Mouse (Mus musculus) forebrain, embryonic 13.5 days (tissue): ENCODE measurements around the gene Amigo2. TPM values are rescaled to one million over a fixed set of nuclear protein-coding genes. Genes with fewer than 3 reads are reported as not detected.
A peak's percentile ranks its signal among the peaks of the same experiment; 100 is the strongest.

Experiments
- ATAC-seq: fragments of 200-750 bp; cut with Nextera tagmentation; 2 replicates; pipeline ENCODE4 v1.8.0; 2017
- H3K27ac ChIP-seq: fragments of 300-500 bp; sonication (generic); 2 replicates; pipeline ENCODE4 v1.5.1; 2015; ENCODE audit warnings: inconsistent platforms, mild to moderate bottlenecking, moderate library complexity
- H3K27me3 ChIP-seq: fragments of 300-500 bp; sonication (generic); 2 replicates; pipeline ENCODE4 v1.6.1; 2015; ENCODE audit warnings: mild to moderate bottlenecking, inconsistent platforms
- H3K36me3 ChIP-seq: fragments of 300-500 bp; sonication (generic); 2 replicates; pipeline ENCODE4 v1.6.1; 2015; ENCODE audit warnings: mild to moderate bottlenecking, inconsistent platforms; ENCODE audit not compliant: poor library complexity, severe bottlenecking
- H3K4me1 ChIP-seq: fragments of 300-500 bp; sonication (generic); 2 replicates; pipeline ENCODE4 v1.6.1; 2015; ENCODE audit warnings: inconsistent platforms
- H3K4me2 ChIP-seq: fragments of 300-500 bp; sonication (generic); 2 replicates; pipeline ENCODE4 v1.6.1; 2015; ENCODE audit warnings: inconsistent platforms, mild to moderate bottlenecking, moderate library complexity
- H3K4me3 ChIP-seq: fragments of 300-500 bp; sonication (generic); 2 replicates; pipeline ENCODE4 v1.5.1; 2015; ENCODE audit warnings: mild to moderate bottlenecking, inconsistent platforms
- H3K9ac ChIP-seq: fragments of 300-500 bp; sonication (generic); 2 replicates; pipeline ENCODE4 v1.6.1; 2015; ENCODE audit warnings: mild to moderate bottlenecking, inconsistent platforms
- H3K9me3 ChIP-seq: fragments of 300-500 bp; sonication (generic); replicated peaks from 2 replicates; pipeline ENCODE4 v1.6.1; 2016; ENCODE audit warnings: inconsistent platforms
- WGBS: fragments of 180-500 bp; shearing (Covaris S2); methylation state at CpG from one replicate; pipeline ENCODE4 v1.1.7; 2015; 5-methylcytosine and 5-hydroxymethylcytosine counted together
- polyA plus RNA-seq: library from polyadenylated mRNA; unstranded; fragments of >200 nt; fragmentation: Nextera tagmentation; extraction: Ambion mirVana; gene quantifications from 2 replicates; pipeline ENCODE4 v1.2.1, GENCODE M21; 2015

Gene Amigo2
- polyA plus RNA-seq, 1 experiment from 2014 or later = 3.6 TPM

DNA sequence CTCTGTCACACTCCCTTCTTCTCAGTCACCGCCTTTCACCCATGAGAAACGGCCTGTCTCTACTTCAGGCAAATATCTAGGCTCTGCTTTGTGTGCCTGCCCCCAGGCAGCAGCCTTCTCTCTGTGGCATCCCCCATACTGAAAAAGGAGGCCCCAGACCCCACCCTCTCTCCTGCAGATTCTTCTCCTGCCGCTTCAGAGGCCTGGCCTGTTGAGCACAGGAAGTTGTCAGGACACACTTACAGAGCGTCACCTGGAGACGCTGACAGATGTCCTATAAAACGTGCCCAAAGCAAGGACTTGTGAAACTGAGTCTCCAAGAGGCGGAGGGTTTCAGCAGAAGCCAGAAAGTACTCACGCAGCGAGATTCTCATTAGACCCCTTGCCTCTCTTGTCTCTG, 33.7 kb upstream of the Amigo2 start:
- H3K27me3 ChIP-seq = no peaks in the 10 kb centered on the region
- no peak for ATAC-seq
- 79% methylated on average over 9 of the region's 9 CpGs for WGBS
- peaks cover 14% of the 10 kb centered on the region for H3K4me1 ChIP-seq
- H3K4me2 ChIP-seq = no peak overlapping the region
- H3K27ac ChIP-seq = no peak overlapping the region
- 0 out of 2 replicates have a peak overlapping the region, but pooled peaks have one; percentile 8 for H3K9ac ChIP-seq
- no peaks in the 10 kb centered on the region for H3K9me3 ChIP-seq
- H3K4me3 ChIP-seq = no peak overlapping the region
- no peaks in the 10 kb centered on the region for H3K36me3 ChIP-seq

DNA sequence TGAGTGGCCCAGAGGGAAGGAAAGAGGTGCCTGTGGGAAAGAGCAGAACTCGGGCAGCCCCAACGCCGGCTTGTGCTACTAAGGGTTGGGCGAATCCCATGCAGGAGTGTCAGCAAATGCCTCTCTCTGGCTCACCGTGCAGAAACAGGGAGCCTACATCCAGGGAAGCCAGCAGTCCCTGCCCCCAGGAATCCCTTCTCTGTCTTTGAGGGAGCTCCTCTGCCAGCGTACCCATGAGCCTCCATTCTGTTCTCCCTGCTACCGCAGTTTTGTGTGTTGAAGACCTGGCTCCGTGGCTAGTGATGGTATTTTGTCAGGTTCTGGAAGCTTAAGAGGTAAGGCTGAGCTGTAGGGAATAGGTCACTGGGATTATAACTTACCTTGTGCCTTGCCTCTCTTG, 33.0 kb upstream of the Amigo2 start:
- Histone ChIP-seq H3K27me3 (no peaks in the 10 kb centered on the region), H3K4me1 (peaks cover 14% of the 10 kb centered on the region), H3K4me3 (no peak overlapping the region), H3K9ac (no peak overlapping the region), H3K9me3 (no peaks in the 10 kb centered on the region), H3K36me3 (no peaks in the 10 kb centered on the region), H3K27ac (no peak overlapping the region), H3K4me2 (no peak overlapping the region)
- no peak for ATAC-seq
- 93% methylated on average over 8 of the region's 8 CpGs for WGBS

DNA sequence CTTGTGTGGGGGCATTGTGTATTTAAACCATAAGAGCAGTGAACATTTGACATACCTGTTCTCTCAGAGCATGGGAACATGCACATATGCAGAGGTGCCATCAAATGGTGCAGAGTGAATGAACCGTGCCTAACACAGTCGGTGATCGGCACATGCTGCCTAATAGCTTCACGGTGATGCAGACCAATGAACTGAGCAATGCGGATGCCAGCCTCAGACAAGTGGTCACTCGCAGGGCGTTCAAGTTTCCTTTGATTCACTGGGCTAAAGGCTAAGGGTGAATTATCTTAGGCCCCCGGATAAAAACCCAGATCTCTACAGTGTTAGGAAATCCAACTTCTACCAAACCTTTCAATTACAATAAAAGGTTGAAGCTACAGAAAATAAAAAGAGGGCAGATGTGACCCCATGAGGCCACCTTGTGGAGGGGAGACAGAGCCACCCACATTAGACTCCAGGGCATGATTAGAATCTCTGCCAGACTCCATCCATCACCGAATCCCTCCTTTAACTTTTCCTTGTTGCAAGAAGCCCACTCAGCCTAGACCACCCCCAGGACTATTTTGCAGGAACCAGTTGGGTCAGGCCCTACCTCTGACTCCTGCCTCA, 31.4 kb upstream of the Amigo2 start:
- Histone ChIP-seq H3K4me3 (no peak overlapping the region), H3K27ac (no peak overlapping the region), H3K27me3 (no peaks in the 10 kb centered on the region), H3K9me3 (no peaks in the 10 kb centered on the region), H3K36me3 (no peaks in the 10 kb centered on the region), H3K9ac (no peak overlapping the region), H3K4me1 (peaks cover 14% of the 10 kb centered on the region), H3K4me2 (no peak overlapping the region)
- 93% methylated on average over 9 of the region's 9 CpGs for WGBS
- no peak for ATAC-seq

DNA sequence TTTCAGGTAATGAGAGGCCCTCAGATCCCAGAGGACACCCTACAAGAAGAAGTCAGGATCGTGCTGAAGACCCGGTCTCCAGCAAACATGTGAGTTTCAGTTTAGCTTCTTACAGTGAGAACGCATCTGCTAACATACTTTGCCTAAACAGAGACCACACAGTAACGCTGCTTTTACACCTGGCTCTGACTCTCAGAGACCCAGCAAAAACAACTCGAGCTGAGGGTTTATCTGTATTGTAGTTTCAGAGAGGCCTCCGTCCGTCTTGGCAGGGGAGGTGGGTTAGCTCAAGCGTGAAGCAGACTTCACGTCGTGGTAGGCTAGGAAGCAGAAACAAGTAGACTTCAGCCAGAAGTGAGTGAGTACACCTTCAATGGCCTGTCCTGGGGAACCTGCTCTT, 30.2 kb upstream of the Amigo2 start:
- Histone ChIP-seq H3K27me3 (no peaks in the 10 kb centered on the region), H3K4me3 (no peak overlapping the region), H3K9ac (no peak overlapping the region), H3K4me2 (no peak overlapping the region), H3K36me3 (no peaks in the 10 kb centered on the region), H3K27ac (no peak overlapping the region), H3K9me3 (no peaks in the 10 kb centered on the region), H3K4me1 (peaks cover 14% of the 10 kb centered on the region)
- ATAC-seq = no peak
- 45% methylated on average over 10 of the region's 10 CpGs for WGBS

DNA sequence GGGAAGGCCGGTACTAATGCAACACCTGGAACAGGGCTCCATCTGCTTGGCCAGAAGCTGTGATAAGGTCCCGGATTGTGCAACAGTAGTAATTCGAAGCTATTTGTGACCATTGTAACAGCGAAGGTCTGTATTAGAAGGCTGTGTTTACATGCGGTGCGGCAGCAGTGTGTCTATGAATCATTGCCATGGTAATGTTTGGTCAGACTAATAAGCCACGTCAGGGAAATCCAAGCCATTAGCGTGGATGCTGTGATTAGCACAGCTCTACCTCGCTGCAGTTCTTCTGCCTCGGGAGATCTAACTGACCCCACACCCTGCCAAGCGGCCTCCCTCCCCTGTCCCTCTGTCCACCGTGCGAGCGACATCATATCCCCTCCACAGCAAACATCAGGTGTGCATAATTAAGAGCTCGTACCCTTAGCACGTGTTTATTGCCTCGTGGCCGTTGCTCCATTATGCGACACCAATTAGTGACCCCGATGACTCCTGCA, 29.6 kb upstream of the Amigo2 start:
- no peak overlapping the region; the same call in 1 of the 2 replicates for H3K27ac ChIP-seq
- peak; percentile 57 for ATAC-seq
- 20% methylated on average over 20 of the region's 20 CpGs for WGBS

DNA sequence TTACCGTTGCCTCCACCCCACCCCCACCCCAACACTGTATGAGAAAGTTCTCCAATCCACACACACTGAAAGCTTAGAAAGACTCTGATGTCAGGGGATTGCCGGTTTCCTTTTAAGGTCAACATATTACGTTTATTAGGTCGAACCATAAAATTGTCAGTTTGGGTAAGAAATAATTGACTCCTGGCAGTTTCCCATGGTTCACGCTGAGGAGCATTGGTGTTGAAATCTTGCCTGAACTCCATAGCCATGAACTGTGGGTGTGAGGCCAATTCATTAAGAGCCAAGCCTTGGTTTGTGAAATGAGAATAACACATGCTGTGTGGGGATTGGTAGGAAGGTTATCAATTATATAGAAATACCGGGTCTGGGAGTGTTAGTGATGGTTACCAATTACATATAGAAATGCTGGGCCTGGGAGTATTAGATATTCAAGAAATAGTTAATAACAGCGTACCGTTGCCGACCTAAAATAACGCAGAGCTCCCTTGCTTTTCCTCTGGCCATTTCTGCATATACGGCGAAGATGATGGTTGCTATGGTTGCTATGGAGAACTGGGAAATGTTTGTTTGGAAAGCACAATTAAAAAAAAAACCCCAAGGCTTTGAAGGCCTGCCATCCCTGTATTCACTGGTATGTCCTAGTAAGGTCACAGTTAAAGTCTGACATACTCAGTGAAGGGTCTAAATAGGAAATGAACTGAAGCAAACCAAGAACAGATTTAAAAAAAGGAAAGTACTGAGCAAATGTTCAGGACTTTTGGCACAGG, 28.7 kb upstream of the Amigo2 start:
- Histone ChIP-seq H3K36me3 (no peaks in the 10 kb centered on the region), H3K4me1 (peaks cover 12% of the 10 kb centered on the region), H3K27me3 (no peaks in the 10 kb centered on the region), H3K4me2 (no peak overlapping the region), H3K4me3 (no peak overlapping the region), H3K9me3 (no peaks in the 10 kb centered on the region), H3K27ac (no peak overlapping the region), H3K9ac (no peak overlapping the region)
- no peak for ATAC-seq
- WGBS = 87% methylated on average over 12 of the region's 12 CpGs

More for the DNA sequence above, 29.6 kb upstream of the Amigo2 start:
- Histone ChIP-seq H3K9me3 (no peaks in the 10 kb centered on the region), H3K27me3 (no peaks in the 10 kb centered on the region), H3K36me3 (no peaks in the 10 kb centered on the region), H3K4me1 (peaks cover 12% of the 10 kb centered on the region), H3K4me2 (peak overlapping the region; percentile 40), H3K9ac (no peak overlapping the region), H3K4me3 (no peak overlapping the region)

DNA sequence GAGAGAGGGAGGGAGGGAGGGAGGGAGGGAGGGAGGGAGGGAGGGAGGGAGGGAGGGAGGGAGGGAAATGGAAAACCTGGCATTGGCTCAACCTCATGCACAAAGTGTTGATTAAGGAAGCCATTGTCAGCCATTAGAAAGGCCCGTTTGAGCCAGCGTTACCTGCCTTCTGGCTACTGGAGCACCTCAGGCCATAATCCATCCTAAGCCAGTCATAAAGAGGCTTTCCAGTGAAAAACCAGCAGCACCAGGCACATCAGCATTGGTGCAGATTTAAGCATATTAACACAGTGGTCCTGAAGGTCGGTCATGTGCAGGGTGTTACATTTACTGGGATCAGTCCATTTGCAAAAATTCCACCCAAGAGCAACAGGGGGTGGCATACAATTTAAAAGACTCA, 25.7 kb upstream of the Amigo2 start:
- no peak for ATAC-seq
- H3K4me2 ChIP-seq = no peak overlapping the region
- no peak overlapping the region for H3K9ac ChIP-seq
- H3K27ac ChIP-seq = no peak overlapping the region
- 78% methylated on average over 3 of the region's 3 CpGs for WGBS
- H3K4me1 ChIP-seq = peaks cover 12% of the 10 kb centered on the region
- H3K4me3 ChIP-seq = no peak overlapping the region
- H3K36me3 ChIP-seq = no peaks in the 10 kb centered on the region
- no peaks in the 10 kb centered on the region for H3K27me3 ChIP-seq
- no peaks in the 10 kb centered on the region for H3K9me3 ChIP-seq

DNA sequence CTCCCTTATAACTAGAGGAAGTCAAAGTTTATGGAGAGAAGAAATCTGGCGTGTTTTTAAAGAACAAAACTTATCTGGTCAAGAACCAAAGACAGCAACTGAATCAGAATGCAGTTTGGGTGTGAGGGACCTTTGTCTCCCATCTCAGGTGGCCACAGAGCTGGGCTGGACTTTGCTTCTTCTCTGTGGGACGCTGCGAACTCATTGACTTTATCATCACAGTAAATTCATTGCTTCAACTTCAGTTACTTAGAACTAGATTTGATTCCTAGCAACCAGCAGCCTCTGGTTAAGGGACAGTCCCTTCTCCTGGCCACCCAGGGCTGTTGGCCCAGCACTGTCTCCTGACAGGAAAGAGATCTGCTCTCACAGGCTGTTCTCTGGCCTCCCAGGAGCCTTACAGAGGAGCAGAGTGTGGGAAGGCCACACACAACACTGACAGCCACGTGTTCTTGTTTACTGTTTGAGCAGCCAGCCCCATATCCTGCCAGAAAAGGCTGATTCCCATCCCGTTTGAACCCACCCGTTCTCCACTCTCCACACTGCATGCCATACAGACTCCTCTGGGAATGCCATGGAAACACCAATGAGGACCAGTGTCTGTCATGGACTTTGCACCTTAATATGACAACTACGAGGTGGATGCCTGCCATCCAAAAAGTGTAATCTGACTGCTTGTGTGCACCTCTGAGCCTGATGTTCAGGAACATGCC, 25.1 kb upstream of the Amigo2 start:
- Histone ChIP-seq H3K9me3 (no peaks in the 10 kb centered on the region), H3K27me3 (no peaks in the 10 kb centered on the region), H3K36me3 (no peaks in the 10 kb centered on the region), H3K4me3 (no peak overlapping the region), H3K4me2 (no peak overlapping the region), H3K27ac (no peak overlapping the region), H3K4me1 (peaks cover 10% of the 10 kb centered on the region), H3K9ac (no peak overlapping the region)
- 55% methylated on average over 7 of the region's 7 CpGs for WGBS
- no peak for ATAC-seq

DNA sequence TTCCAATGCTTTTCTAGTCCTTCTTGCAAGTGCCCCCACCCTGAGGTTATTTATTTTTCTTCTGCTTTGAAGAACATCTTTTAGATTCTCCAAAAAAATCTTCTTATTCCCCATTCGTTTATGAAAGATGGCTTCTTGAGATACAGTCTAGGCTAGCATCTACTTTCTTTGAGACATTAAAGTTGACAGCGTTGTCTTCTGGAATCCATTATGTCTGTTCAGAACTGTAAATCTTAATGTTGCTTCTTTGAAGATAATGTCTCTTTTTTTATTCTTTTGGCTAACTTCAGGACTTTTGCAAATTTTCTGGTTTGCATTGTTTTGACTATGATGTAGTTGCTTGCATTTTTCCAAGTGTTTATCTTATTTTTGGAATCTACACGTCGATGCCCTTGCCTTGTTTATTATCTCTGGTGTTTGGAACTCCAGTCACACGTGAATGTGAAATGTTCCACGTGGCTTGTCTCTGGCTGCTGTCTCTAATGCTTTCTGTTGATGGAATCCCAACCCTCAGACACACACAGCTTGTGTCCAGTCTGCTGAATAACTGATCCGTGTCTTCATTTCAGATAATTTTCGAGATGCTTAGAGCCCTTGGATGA, 20.1 kb upstream of the Amigo2 start:
- H3K4me2 ChIP-seq = no peak overlapping the region
- H3K9ac ChIP-seq = no peak overlapping the region
- no peaks in the 10 kb centered on the region for H3K4me1 ChIP-seq
- no peaks in the 10 kb centered on the region for H3K36me3 ChIP-seq
- H3K27ac ChIP-seq = no peak overlapping the region
- H3K27me3 ChIP-seq = no peaks in the 10 kb centered on the region
- WGBS = 81% methylated on average over 8 of the region's 8 CpGs
- no peak for ATAC-seq
- no peak overlapping the region for H3K4me3 ChIP-seq
- H3K9me3 ChIP-seq = no peaks in the 10 kb centered on the region

DNA sequence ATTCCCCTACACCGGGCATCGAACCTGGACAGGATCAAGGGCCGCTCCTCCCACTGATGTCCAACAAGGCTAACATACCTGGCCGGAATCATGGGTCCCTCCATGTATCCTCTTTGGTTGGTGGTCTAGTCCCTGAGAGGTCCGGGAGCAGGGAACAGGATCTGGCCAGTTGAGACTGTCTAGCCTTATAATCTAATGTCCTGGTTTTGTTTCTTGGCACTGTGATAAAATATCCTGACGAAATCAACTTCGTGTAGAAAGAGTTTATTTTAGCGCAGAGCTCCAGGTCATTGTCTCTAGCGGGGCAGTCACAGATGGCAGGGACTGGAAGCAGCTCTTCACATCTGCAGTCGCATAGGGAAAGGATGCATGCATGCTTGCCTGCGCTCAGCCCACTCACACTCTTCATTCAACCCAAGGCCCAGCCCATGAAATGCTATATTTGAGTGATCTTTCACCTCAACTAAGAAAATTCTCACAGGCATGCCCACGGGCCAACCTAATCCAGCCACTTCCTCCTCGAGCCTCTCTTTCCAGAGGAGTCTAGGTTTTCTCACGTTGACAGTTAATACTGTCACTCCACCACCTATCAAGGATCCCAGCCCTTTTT, 19.3 kb upstream of the Amigo2 start:
- H3K4me3 ChIP-seq = no peak overlapping the region
- H3K4me1 ChIP-seq = no peaks in the 10 kb centered on the region
- no peaks in the 10 kb centered on the region for H3K9me3 ChIP-seq
- H3K27ac ChIP-seq = no peak overlapping the region
- H3K27me3 ChIP-seq = no peaks in the 10 kb centered on the region
- H3K36me3 ChIP-seq = no peaks in the 10 kb centered on the region
- H3K4me2 ChIP-seq = no peak overlapping the region
- 87% methylated on average over 14 of the region's 14 CpGs for WGBS
- H3K9ac ChIP-seq = no peak overlapping the region
- ATAC-seq = no peak

DNA sequence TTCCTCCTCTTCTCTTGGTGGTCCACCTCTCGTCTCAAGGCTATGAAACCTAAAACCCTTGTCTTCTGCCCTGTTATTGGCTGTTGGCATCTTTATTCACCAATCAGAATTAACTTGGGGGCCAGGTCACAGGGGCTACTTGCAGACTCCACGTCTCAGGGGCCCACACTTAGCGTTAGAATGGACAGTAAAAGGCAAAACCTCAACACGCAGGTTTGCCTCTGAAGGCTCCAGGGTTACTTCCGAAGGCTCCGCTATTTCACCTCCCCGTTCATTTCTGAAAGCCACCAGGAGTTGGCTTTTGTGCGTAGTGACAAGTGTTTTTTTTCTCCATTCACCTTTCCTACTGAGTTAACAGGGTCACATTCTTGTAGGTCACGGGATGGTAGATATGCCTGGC, 15.2 kb upstream of the Amigo2 start:
- Histone ChIP-seq H3K27ac (no peak overlapping the region), H3K27me3 (no peaks in the 10 kb centered on the region), H3K4me1 (no peaks in the 10 kb centered on the region), H3K4me2 (no peak overlapping the region), H3K9ac (no peak overlapping the region), H3K36me3 (no peaks in the 10 kb centered on the region), H3K9me3 (no peaks in the 10 kb centered on the region), H3K4me3 (no peak overlapping the region)
- ATAC-seq = no peak
- WGBS = 80% methylated on average over 9 of the region's 9 CpGs
